Mouse (Mus musculus) ES-Bruce4 (cell line): ENCODE results near the gene Il10rb.

Source experiments
- CTCF ChIP-seq: IDR thresholded peaks from one replicate; pipeline ENCODE4 v1.8.1; 2011; ENCODE audit warnings: low read depth, low read length
- EP300 ChIP-seq: IDR thresholded peaks from 2 replicates; pipeline ENCODE4 v1.6.1; 2011; ENCODE audit warnings: low read depth, low read length; ENCODE audit not compliant: insufficient read depth

DNA sequence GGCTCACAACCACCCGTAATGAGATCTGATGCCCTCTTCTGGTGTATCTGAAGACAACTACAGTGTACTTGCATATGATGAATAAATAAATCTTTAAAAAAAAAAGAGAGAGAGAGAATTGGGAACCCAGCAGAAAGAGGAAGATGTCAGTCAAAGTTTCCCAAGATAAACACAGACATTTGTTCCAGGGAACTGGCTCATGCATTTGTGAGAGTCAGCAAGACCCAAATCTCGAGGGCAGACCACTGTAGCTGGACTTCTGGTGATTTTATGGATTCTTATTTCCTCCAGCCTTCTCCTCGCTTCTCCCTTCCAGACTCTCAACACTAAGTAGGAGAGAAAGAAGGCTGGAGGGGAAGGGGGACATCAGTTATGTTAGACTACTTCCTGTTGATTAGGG lies 32.1 kb downstream of the Il10rb start:
- TF ChIP-seq EP300 (no peak), CTCF (no peak)
